Mouse (Mus musculus) layer of hippocampus, postnatal 14 days (tissue): Measurements from ENCODE around the gene Gm11032. TPM values are rescaled to one million over a fixed set of nuclear protein-coding genes. Genes with fewer than 3 reads are reported as not detected.

Experiments
- total RNA-seq, 2 experiments: library from RNA; stranded (reverse); gene quantifications; 2 replicates each; pipeline ENCODE4 v1.2.3; 2021

The Gm11032 gene
- total RNA-seq, 2 experiments from 2014 or later = not detected

Other genes starting within 250 kb of the Gm11032 start
- not detected for gene Hormad2, start 179.0 kb upstream of the Gm11032 start, total RNA-seq
- gene Mtmr3, start 25.2 kb upstream of the Gm11032 start, total RNA-seq = 10 to 100 TPM; 63.4 to 64.9 TPM
- 10 to 100 TPM; 24.1 to 24.4 TPM for gene Ascc2, start 17.7 kb downstream of the Gm11032 start, total RNA-seq
- gene Uqcr10, start 84.3 kb downstream of the Gm11032 start, total RNA-seq = 100 to 1,000 TPM; 480 to 497 TPM
- gene Zmat5, start 84.6 kb downstream of the Gm11032 start, total RNA-seq = 10 to 100 TPM; 30.2 to 36.7 TPM
- gene Cabp7, start 126.7 kb downstream of the Gm11032 start, total RNA-seq = 100 to 1,000 TPM; 138 to 156 TPM
- gene Nf2, start 229.5 kb downstream of the Gm11032 start, total RNA-seq = 100 to 1,000 TPM; 148 to 156 TPM